Mouse (Mus musculus) hindbrain, postnatal 0 days (tissue): ENCODE measurements around the gene Olfr594. TPM values are rescaled to one million over a fixed set of nuclear protein-coding genes. Genes with fewer than 3 reads are reported as not detected.
"Not testable (repeated sequence)": the region's sequence is repeated elsewhere in the genome, so short reads cannot be mapped to it uniquely, and the experiment has no call there.

Experiments
- ATAC-seq: fragments of 200-750 bp; cut with Nextera tagmentation; 2 replicates; pipeline ENCODE4 v1.8.0; 2017; ENCODE audit warnings: mild to moderate bottlenecking, moderate TSS enrichment, moderate library complexity
- DNase-seq: peaks from one replicate; pipeline ENCODE4 v3.0.0-alpha.2; 2015; ENCODE audit warnings: low spot score
- H3K27ac ChIP-seq: fragments of 300-500 bp; sonication (generic); 2 replicates; pipeline ENCODE4 v1.5.1; 2014; ENCODE audit warnings: mild to moderate bottlenecking
- H3K27me3 ChIP-seq: fragments of 300-500 bp; sonication (generic); 2 replicates; pipeline ENCODE4 v1.6.1; 2014; ENCODE audit warnings: low read length, mixed read lengths; ENCODE audit not compliant: insufficient read depth
- H3K36me3 ChIP-seq: fragments of 300-500 bp; sonication (generic); 2 replicates; pipeline ENCODE4 v1.6.1; 2014; ENCODE audit warnings: low read length, mixed read lengths; ENCODE audit not compliant: insufficient read depth
- H3K4me1 ChIP-seq: fragments of 300-500 bp; sonication (generic); 2 replicates; pipeline ENCODE4 v1.6.1; 2014; ENCODE audit warnings: antibody characterized with exemption, low read length, mixed read lengths; ENCODE audit not compliant: insufficient read depth
- H3K4me2 ChIP-seq: fragments of 300-500 bp; sonication (generic); 2 replicates; pipeline ENCODE4 v1.6.1; 2014; ENCODE audit warnings: low read depth, mild to moderate bottlenecking, low read length, moderate library complexity, mixed read lengths
- H3K4me3 ChIP-seq: fragments of 300-500 bp; sonication (generic); 2 replicates; pipeline ENCODE4 v1.5.1; 2014; ENCODE audit warnings: low read length
- H3K9ac ChIP-seq: fragments of 300-500 bp; sonication (generic); replicated peaks from 2 replicates; pipeline ENCODE4 v1.6.1; 2014; ENCODE audit warnings: mild to moderate bottlenecking, low read length, moderate library complexity, mixed read lengths
- H3K9me3 ChIP-seq: fragments of 300-500 bp; sonication (generic); 2 replicates; pipeline ENCODE4 v1.6.1; 2016; ENCODE audit warnings: low read length, mixed read lengths
- CTCF ChIP-seq: IDR thresholded peaks from 2 replicates; pipeline ENCODE4 v1.5.1; 2016; ENCODE audit warnings: antibody characterized with exemption, control low read depth, low read depth
- WGBS: fragments of 180-500 bp; shearing (Covaris S2); extraction: QIAGEN DNeasy Blood & Tissue Kit; methylation state at CpG from one replicate; pipeline ENCODE4 v1.1.7; 2014; 5-methylcytosine and 5-hydroxymethylcytosine counted together
- microRNA-seq, 2 experiments: library from miRNA; unstranded; fragments of <30 nt; microRNA quantifications; one replicate each; pipeline ENCODE4; 2016
- polyA plus RNA-seq: library from polyadenylated mRNA; unstranded; fragments of >200 nt; fragmentation: Nextera tagmentation; extraction: Ambion mirVana; gene quantifications from 2 replicates; pipeline ENCODE4 v1.2.1, GENCODE M21; 2015
- total RNA-seq: library from RNA; depleted of rRNA; stranded (reverse); fragments of >200 nt; gene quantifications from 2 replicates; pipeline ENCODE4 v1.2.3, GENCODE M21; 2014; rRNA removed

The Olfr594 gene
- total RNA-seq (not detected in 2 replicates), polyA plus RNA-seq (not detected in 2 replicates)

DNA sequence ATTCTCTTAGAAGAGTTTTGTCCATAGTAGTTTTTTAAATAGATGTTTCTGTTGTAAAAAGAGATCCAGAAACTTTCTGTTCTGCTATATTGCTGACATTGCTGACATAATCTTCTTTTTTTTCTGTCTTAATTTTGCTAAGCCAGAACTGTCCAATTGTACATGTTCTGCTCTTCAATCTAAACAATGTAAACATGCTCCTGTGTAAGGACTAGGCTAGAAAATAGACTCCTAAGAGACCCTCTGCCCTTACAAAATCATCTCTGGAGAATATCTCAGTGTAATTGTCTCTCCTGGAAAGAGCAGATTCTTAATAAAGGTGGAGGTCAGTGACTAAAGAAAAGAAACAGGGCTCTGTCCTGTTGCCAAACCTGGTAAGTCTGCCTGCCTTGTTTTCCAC, at the start of gene Olfr594:
TSS of gene Olfr594 (plus strand) at position 301 of the 400 bp plus-strand sequence.
- no peak within 1 kb of the TSS for H3K9ac ChIP-seq
- H3K9me3 ChIP-seq = no peaks in the 10 kb centered on the region
- ATAC-seq = no peak
- no peak within 1 kb of the TSS for H3K4me2 ChIP-seq
- no peak within 1 kb of the TSS for H3K27ac ChIP-seq
- no peak within 1 kb of the TSS for H3K4me3 ChIP-seq
- TF ChIP-seq CTCF = no peak
- DNase-seq = no peak
- no peaks in the 10 kb centered on the region for H3K4me1 ChIP-seq
- no peaks in the 10 kb centered on the region for H3K27me3 ChIP-seq
- H3K36me3 ChIP-seq = no peaks in the 10 kb centered on the region

DNA sequence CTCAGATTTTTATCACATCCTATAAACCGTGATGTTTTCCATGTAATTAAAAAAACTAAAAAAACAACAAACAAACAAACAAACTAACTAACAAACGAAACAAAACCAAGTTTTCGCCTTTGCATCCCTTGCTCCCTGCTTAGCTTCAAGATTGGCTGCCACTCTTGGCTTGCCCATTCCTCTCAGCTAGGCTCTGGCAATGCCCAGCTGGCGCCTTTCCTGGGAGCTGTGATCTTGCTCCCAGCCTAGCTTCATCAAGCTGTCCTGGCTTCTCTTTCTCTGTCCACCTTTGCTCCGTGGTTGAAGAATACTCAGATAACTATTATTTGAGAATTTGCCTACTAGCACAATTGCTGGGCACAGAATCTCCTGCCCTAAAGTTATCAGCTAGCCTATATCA, 47.1 kb upstream of the Olfr594 start:
- H3K4me3 ChIP-seq = no peak overlapping the region
- ATAC-seq (no peak), DNase-seq (no peak)
- H3K27ac ChIP-seq = no peak overlapping the region
- H3K4me1 ChIP-seq = no peaks in the 10 kb centered on the region
- TF ChIP-seq CTCF = no peak
- H3K9me3 ChIP-seq = no peaks in the 10 kb centered on the region
- no peaks in the 10 kb centered on the region for H3K27me3 ChIP-seq
- H3K36me3 ChIP-seq = no peaks in the 10 kb centered on the region
- H3K4me2 ChIP-seq = no peak overlapping the region
- no peak overlapping the region for H3K9ac ChIP-seq
- WGBS = 79% methylated on average over 5 of the region's 5 CpGs

DNA sequence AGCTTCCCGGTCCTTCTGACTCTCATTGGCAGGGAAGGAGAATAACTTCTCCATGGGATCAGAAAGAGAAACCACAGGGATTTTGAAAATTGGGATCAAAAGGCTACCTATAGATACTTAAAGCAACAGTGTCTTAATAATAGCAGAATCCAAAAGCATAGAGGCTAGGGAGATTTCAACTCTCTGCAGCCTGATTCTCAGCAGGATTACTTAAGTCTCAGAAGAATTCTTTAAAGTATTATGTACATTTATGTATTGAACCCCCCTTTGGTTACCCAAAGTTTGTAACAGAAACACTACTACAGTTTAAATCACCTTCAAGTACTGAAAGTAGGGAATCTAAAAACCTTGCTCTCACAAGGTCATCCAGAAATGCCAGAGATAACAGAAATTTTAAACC, 38.6 kb upstream of the Olfr594 start, which contains the start of gene Olfr591:
TSS of gene Olfr591 (minus strand) at position 101 of the 400 bp plus-strand sequence.
- H3K4me2 ChIP-seq = no peak within 1 kb of the TSS
- no peak within 1 kb of the TSS for H3K27ac ChIP-seq
- ATAC-seq (no peak), DNase-seq (no peak)
- H3K4me3 ChIP-seq = no peak within 1 kb of the TSS
- no peaks in the 10 kb centered on the region for H3K36me3 ChIP-seq
- TF ChIP-seq CTCF = no peak
- H3K9me3 ChIP-seq = peaks cover 7% of the 10 kb centered on the region; the same call in 1 of the 2 replicates
- WGBS = 84% methylated on average over 1 of the region's 1 CpGs
- H3K27me3 ChIP-seq = no peaks in the 10 kb centered on the region
- no peaks in the 10 kb centered on the region for H3K4me1 ChIP-seq
- H3K9ac ChIP-seq = no peak within 1 kb of the TSS

DNA sequence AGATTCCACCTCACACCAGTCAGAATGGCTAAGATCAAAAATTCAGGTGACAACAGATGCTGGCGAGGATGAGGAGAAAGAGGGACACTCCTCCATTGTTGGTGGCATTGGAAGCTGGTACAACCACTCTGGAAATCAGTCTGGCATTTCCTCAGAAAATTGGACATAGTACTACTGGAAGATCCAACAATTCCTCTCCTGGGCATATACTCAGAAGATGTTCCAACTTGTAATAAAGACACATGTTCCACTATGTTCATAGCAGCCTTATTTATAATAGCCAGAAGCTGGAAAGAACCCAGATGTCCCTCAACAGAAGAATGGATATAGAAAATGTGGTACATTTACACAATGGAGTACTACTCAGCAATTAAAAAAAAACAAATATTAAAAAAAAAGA, 32.3 kb upstream of the Olfr594 start, which contains the start of gene Olfr592:
TSS of gene Olfr592 (plus strand) at position 301 of the 400 bp plus-strand sequence.
- H3K9me3 ChIP-seq, ATAC-seq, H3K36me3 ChIP-seq, H3K4me1 ChIP-seq, H3K9ac ChIP-seq, DNase-seq, H3K27me3 ChIP-seq, H3K27ac ChIP-seq, H3K4me3 ChIP-seq, H3K4me2 ChIP-seq: not testable (repeated sequence)
- 72% methylated on average over 1 of the region's 1 CpGs for WGBS

DNA sequence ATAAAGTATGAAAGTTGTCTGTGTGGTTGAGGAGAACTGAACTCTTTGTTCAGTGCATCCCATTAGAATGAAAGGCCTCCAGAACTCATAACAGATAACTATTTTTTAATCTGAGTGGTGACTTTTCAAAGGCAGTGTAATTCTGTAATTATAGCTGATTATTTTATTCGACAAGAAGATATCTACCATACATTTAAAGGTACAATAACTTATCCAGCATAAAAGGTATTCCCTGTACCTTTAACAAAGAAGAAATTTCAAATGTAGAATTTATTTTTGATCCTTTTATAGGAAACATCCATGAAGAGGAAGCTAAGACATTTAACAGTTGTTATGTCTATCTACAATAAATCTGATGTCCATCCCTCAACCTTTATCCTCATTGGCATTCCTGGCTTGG, 5.2 kb upstream of the Olfr594 start, which contains the start of gene Olfr593:
TSS of gene Olfr593 (plus strand) at position 301 of the 400 bp plus-strand sequence.
- no peaks in the 10 kb centered on the region for H3K27me3 ChIP-seq
- no peak for TF ChIP-seq CTCF
- no peaks in the 10 kb centered on the region for H3K4me1 ChIP-seq
- DNase-seq (no peak), ATAC-seq (no peak)
- H3K4me3 ChIP-seq = no peak within 1 kb of the TSS
- WGBS = 74% methylated on average over 1 of the region's 1 CpGs
- H3K4me2 ChIP-seq = no peak within 1 kb of the TSS
- H3K9me3 ChIP-seq = no peaks in the 10 kb centered on the region
- no peak within 1 kb of the TSS for H3K27ac ChIP-seq
- no peaks in the 10 kb centered on the region for H3K36me3 ChIP-seq
- H3K9ac ChIP-seq = no peak within 1 kb of the TSS

DNA sequence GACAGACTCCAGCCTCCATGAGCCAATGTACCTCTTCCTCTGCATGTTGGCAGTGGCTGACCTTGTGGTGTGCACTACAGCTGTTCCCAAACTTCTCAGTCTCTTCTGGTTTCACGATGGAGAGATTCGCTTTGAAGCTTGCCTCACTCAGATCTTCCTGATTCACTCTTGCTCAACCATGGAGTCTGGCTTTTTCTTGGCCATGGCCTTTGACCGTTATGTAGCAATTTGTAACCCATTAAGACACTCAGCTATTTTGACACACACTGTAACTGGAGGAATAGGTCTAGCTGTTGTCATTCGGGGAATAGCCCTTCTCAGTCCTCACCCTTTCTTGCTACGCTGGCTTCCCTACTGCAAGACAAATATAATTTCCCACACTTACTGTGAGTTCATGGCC, 4.7 kb upstream of the Olfr594 start:
- H3K9me3 ChIP-seq, H3K27me3 ChIP-seq, H3K27ac ChIP-seq, H3K4me3 ChIP-seq, H3K4me1 ChIP-seq, H3K4me2 ChIP-seq, H3K9ac ChIP-seq, DNase-seq, H3K36me3 ChIP-seq, ATAC-seq: not testable (repeated sequence)
- WGBS = 92% methylated on average over 5 of the region's 5 CpGs

DNA sequence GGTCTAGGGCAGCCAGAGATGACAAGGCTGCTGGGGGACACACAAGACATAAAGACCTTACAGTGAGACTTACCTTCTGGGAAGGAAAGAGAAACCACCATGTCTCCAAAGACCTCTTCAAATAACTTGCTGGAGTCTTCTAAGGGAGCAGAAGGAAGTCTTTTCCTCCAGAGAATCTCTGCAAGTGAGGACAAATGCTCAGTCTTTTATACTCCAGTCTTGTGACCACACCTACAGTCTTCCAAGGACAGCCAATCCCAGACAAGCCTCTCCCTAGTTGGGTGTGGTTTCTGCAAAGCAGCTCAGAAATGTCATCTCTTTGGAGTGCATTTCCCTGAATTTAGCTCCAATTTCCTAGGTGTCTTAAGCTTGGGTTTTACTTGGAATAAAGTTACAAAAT, 35.6 kb downstream of the Olfr594 start, which contains the start of gene Usp17ld:
TSS of gene Usp17ld (minus strand) at position 101 of the 400 bp plus-strand sequence.
- not testable (repeated sequence) for H3K27ac ChIP-seq, H3K27me3 ChIP-seq, H3K9me3 ChIP-seq, H3K4me2 ChIP-seq, ATAC-seq, DNase-seq, H3K4me3 ChIP-seq, H3K4me1 ChIP-seq, H3K36me3 ChIP-seq, H3K9ac ChIP-seq

Small RNA genes lying within 50 kb of the gene (microRNA-seq; reads per million reads assigned to microRNA genes)
- gene Gm23550 = 0 reads per million in 2 experiments
- 0 reads per million in 2 experiments for gene Gm25171

Other genes with a start within 250 kb of the Olfr594 start
- not detected in 2 replicates for gene Olfr577, start 241.1 kb upstream of the Olfr594 start, total RNA-seq
- not detected in 2 replicates for gene Olfr577, start 241.1 kb upstream of the Olfr594 start, polyA plus RNA-seq
- not detected in 2 replicates for gene Olfr578, start 227.7 kb upstream of the Olfr594 start, total RNA-seq
- not detected in 2 replicates for gene Olfr578, start 227.7 kb upstream of the Olfr594 start, polyA plus RNA-seq
- not detected in 2 replicates for gene Olfr582, start 179.0 kb upstream of the Olfr594 start, total RNA-seq
- gene Olfr582, start 179.0 kb upstream of the Olfr594 start, polyA plus RNA-seq = not detected in 2 replicates
- not detected in 2 replicates for gene Olfr583, start 165.7 kb upstream of the Olfr594 start, total RNA-seq
- not detected in 2 replicates for gene Olfr583, start 165.7 kb upstream of the Olfr594 start, polyA plus RNA-seq
- not detected in 2 replicates for gene Olfr584, start 135.1 kb upstream of the Olfr594 start, total RNA-seq
- not detected in 2 replicates for gene Olfr584, start 135.1 kb upstream of the Olfr594 start, polyA plus RNA-seq
- gene Olfr585, start 119.3 kb upstream of the Olfr594 start, total RNA-seq = not detected in 2 replicates
- not detected in 2 replicates for gene Olfr585, start 119.3 kb upstream of the Olfr594 start, polyA plus RNA-seq
- not detected in 2 replicates for gene Olfr586, start 91.4 kb upstream of the Olfr594 start, total RNA-seq
- gene Olfr586, start 91.4 kb upstream of the Olfr594 start, polyA plus RNA-seq = not detected in 2 replicates
- not detected in 2 replicates for gene Olfr588-ps1, start 76.1 kb upstream of the Olfr594 start, total RNA-seq
- gene Olfr588-ps1, start 76.1 kb upstream of the Olfr594 start, polyA plus RNA-seq = not detected in 2 replicates
- gene Olfr589, start 60.6 kb upstream of the Olfr594 start, total RNA-seq = not detected in 2 replicates
- not detected in 2 replicates for gene Olfr589, start 60.6 kb upstream of the Olfr594 start, polyA plus RNA-seq
- not detected in 2 replicates for gene Olfr591, start 38.7 kb upstream of the Olfr594 start, total RNA-seq
- not detected in 2 replicates for gene Olfr591, start 38.7 kb upstream of the Olfr594 start, polyA plus RNA-seq
- gene Olfr592, start 32.2 kb upstream of the Olfr594 start, total RNA-seq = not detected in 2 replicates
- gene Olfr592, start 32.2 kb upstream of the Olfr594 start, polyA plus RNA-seq = not detected in 2 replicates
- gene Olfr593, start 5.1 kb upstream of the Olfr594 start, total RNA-seq = not detected in 2 replicates
- not detected in 2 replicates for gene Olfr593, start 5.1 kb upstream of the Olfr594 start, polyA plus RNA-seq
- gene Usp17ld, start 35.5 kb downstream of the Olfr594 start, total RNA-seq = not detected in 2 replicates
- gene Usp17ld, start 35.5 kb downstream of the Olfr594 start, polyA plus RNA-seq = not detected in 2 replicates
- gene Olfr596, start 88.7 kb downstream of the Olfr594 start, total RNA-seq = not detected in 2 replicates
- not detected in 2 replicates for gene Olfr596, start 88.7 kb downstream of the Olfr594 start, polyA plus RNA-seq
- not detected in 2 replicates for gene Olfr597, start 99.3 kb downstream of the Olfr594 start, total RNA-seq
- gene Olfr597, start 99.3 kb downstream of the Olfr594 start, polyA plus RNA-seq = not detected in 2 replicates
- gene Olfr598, start 106.6 kb downstream of the Olfr594 start, total RNA-seq = not detected in 2 replicates
- gene Olfr598, start 106.6 kb downstream of the Olfr594 start, polyA plus RNA-seq = not detected in 2 replicates
- not detected in 2 replicates for gene Olfr599, start 118.9 kb downstream of the Olfr594 start, total RNA-seq
- not detected in 2 replicates for gene Olfr599, start 118.9 kb downstream of the Olfr594 start, polyA plus RNA-seq
- gene Olfr600, start 132.7 kb downstream of the Olfr594 start, total RNA-seq = not detected in 2 replicates
- not detected in 2 replicates for gene Olfr600, start 132.7 kb downstream of the Olfr594 start, polyA plus RNA-seq
- not detected in 2 replicates for gene Olfr601, start 145.7 kb downstream of the Olfr594 start, total RNA-seq
- gene Olfr601, start 145.7 kb downstream of the Olfr594 start, polyA plus RNA-seq = not detected in 2 replicates
- not detected in 2 replicates for gene Olfr603, start 169.2 kb downstream of the Olfr594 start, total RNA-seq
- gene Olfr603, start 169.2 kb downstream of the Olfr594 start, polyA plus RNA-seq = not detected in 2 replicates
- not detected in 2 replicates for gene Usp17lc, start 198.1 kb downstream of the Olfr594 start, total RNA-seq
- not detected in 2 replicates for gene Usp17lc, start 198.1 kb downstream of the Olfr594 start, polyA plus RNA-seq
- not detected in 2 replicates for gene Olfr605, start 228.4 kb downstream of the Olfr594 start, total RNA-seq
- gene Olfr605, start 228.4 kb downstream of the Olfr594 start, polyA plus RNA-seq = not detected in 2 replicates
- not detected in 2 replicates for gene Olfr606, start 232.1 kb downstream of the Olfr594 start, total RNA-seq
- gene Olfr606, start 232.1 kb downstream of the Olfr594 start, polyA plus RNA-seq = not detected in 2 replicates
- gene Olfr607, start 247.2 kb downstream of the Olfr594 start, total RNA-seq = not detected in 2 replicates
- not detected in 2 replicates for gene Olfr607, start 247.2 kb downstream of the Olfr594 start, polyA plus RNA-seq